Mouse (Mus musculus) cerebellum, postnatal 25 days (tissue): ENCODE data around the gene Kank2.
"Not testable (repeated sequence)": the region's sequence is repeated elsewhere in the genome, so short reads cannot be mapped to it uniquely, and the experiment has no call there.

Experiments used
- DNase-seq, 2 experiments: peaks; one replicate each; pipeline ENCODE4 v3.0.0; 2021; ENCODE audit warnings: mixed read lengths in 2 of 2

Kank2 gene

DNA sequence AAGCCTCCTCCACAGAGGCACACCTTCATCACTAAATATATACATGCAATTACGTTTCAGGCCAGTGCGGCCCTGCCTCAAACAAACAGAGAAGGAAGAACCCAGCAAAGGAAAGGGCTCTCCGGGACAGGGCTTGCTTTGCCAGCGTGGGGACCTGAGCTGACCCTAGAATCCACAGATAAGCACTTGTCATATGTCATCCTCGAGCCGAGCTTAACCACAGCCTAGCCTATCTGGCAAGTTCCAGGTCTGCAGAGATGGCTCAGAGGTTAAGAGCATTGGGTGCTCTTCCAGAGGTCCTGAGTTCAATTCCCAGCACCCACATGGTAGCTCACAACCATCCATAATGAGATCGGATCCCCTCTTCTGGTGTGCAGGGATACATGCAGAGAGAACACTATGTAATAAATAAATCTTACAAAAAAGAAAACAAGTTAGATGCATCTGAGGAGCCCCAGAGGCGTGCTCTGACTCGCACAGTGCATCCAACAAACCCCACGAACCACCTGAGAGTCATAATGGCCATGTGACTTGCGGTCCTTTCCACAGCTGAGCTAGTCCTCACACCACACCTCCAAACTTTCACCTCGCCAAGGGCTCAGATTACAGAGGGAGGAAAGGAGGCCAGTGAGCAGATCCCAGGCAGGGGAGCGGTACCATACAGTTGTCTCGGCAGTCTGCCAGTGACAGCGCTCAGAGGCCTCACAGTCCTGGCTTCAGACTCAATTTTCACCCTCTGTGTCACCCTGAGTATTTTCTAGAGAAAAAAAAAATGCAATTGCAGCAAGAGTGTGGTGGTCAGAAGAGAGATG is 16.7 kb downstream of the Kank2 start:
- DNase-seq = peak in 1 of 2 experiments; percentile 65

DNA sequence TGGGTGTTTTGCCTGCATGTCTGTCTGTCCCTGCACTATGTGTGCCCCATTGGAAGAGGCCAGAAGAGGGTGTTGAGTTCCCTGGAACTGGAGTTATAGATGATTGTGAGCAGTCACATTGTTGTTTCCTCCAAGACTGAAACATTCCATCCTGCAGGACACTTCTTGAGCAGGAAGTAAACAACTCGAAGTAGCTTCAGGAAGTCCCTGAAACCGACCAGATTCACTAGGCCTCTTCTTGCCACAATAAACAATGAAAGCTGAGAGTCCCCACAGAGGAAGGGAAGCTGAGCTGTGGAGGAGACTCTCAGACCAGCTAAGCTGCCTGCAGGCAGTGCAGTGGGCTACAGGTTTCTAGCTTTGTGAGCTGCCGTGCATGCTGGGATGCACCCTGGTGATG is 20.8 kb downstream of the Kank2 start:
- no peak for DNase-seq

DNA sequence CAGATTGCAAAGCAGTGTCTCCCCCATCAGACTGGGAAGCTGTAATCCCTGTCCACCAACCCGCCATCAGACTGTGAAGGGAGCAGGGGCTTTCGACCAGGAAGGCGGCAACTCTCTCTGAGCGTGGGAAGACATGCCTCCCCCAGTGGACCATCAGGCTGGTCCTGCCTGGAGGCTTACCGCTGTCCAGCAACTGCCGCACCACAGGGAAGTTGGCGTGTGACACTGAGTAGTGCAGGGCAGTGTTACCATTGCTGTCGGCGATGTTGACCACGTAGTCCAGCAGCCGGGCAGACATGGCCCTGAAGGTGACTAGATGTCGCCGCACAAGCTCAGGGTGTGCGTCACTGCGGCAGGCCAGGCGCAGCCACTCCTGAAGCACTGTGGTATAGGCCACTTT is 24.2 kb downstream of the Kank2 start:
- DNase-seq = no peak

DNA sequence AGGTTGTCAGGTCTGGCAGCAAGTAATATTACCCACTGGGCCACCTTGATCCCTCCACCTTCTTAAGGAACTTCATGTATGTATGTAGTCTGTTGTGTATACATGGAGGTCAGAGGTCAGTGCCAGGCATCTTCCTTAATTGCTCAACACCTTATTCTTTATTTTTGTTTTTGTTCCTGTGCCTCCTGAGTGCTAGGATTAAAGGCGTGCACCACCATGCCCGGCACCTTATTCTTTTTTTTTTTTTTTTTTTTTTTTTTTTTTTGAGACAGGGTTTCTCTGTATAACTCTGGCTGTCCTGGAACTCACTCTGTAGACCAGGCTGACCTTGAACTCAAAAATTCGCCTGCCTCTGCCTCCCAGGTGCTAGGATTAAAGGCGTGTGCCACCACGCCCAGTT is 25.1 kb downstream of the Kank2 start:
- DNase-seq = not testable (repeated sequence)

DNA sequence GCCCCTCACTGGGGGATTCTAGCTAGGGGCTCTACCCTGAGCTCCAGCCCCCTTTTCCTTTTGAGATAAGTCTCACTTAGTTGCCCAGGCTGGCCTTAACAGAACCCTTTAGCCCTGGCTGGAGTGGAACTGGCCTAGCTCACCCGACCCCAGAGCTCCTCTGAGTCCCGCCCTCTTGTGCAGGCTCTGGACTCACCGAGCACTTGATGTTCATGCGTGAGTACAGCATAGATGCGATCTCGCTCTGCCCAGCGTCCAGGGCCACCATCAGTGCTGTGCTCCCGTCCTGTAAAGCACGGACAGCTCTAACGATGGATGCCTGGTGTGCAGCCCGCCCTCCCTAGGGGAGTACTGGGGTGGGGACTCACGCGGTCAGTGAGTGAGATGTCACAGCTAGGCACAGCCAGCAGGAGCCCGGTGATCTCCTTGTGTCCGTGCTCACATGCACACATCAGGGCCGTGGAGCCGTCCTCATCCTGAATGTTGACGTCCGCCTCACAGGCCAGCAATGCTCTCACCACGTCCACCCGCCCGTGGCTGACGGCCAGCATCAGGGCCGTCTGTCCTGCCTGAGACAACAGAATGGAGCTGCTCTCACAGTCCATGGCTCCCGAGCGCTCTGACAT is 28.9 kb downstream of the Kank2 start:
- DNase-seq = peak; percentile 66 to 73

DNA sequence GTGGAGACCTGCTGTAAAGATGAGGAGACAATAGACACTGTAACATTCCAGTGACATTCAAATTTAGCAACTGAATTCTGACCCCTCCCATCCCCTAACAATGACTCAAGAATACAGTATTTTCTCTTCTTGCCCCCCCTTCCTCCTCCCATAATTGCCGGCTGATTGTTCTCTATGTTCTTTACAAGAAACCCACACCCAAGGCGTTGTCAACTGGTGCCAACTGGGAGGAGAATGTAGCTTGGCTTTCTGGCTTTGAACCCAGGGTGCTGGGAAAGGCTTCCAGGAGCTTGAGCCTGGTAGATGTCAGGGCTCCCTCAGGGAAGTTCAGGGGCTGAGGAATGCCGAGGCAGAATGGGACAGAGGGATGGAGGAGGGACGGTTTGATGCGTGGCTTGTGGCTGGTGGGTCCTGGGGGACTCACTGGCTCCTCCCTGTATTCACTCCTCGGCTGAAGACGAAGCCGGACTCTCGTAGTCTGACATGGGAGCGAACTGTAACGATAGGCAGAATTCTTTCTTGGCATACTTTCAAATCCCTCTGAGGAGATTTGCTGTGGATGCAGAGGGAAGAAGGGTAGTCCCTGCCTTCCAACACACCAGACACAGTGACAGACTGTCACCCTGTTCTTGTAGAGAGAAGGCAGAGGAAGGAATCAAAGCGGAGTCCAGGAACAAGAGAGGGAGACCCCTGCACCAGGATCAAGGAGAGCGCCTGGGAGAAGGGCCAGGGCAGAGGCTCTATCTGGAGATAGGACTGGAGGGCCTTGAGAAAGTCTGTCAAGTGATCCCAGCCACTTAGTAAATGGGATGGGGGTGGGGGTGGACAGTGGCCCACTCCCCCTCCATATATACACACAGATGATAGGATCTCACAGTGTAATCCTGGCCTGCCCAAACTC is 29.8 kb downstream of the Kank2 start:
- peak; percentile 63 to 66 for DNase-seq

DNA sequence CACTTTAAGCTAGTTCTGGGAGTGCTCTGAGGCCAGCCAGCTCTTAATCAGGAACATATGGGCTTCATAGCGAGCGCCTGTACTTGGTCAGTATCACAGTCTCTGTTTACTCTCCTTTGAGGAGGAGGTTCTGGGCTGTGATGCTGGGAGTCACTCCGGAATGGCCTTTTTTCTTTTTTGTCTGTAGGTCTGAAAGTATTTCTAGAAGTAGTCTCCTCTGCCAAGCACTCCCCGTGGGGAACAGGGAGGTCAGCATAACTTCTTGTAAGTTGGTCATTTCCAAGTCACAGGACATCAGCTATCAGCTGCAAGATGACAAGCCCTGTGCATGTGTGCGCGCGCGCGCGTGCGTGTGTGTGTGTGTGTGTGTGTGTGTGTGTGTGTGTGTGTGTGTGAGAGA is 30.6 kb downstream of the Kank2 start:
- DNase-seq = peak; percentile 76

DNA sequence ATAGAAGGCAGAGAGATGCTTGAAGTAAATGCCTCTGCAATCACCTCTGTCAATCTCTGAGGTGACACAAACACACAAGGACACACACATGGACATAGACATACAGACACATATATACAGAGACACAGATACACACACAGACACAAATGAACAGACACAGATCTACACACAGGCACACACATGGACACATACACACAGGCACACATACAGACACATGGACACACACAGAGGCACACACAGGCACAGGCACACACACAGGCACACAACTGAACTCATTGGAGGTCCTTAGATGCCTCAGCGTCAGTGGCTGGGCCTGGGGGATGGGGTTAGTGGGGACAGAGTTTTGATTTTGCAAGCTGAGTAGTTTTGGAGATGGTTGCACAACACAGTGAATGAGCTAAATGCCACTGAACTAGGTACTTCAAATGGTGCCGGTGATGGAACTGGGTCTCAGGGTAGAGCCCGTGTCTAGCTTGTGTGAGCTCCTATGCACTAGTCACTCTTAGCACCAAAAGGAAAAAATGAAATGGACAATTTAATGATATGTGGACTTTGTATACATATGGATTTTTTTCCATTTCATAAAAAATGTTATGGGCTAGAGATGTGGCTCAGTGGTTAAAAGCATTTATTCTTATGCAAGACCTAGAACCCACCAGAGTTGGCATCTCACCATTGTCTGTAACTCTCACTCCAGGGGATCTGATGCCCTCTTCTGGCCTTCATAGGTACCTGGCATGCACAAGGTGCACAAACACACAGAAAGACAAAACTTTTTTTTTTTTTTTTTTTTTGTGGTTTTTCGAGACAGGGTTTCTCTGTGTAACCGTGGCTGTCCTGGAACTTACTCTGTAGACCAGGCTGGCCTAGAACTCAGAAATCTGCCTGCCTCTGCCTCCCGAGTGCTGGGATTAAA is 34.2 kb downstream of the Kank2 start:
- no peak for DNase-seq

DNA sequence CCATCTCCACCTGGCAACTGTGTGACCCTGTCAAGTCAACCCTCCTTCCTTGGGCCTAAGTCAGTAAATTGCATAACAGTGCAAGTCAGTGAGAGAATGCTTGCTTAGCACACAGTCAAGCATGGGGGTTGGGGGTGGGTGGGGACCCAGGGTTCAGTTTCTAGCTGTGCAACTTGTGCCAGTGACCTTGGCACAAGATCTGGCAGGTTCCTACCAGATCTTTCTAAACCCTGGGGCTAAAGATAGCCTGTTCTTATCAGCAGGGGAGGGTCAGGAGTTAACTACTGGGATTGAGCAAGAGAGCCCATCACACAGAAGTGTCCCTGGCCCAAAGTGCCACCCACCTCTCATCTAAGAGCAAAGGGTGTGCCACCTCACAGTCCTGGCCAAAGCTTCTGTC is 36.4 kb downstream of the Kank2 start:
- no peak for DNase-seq

DNA sequence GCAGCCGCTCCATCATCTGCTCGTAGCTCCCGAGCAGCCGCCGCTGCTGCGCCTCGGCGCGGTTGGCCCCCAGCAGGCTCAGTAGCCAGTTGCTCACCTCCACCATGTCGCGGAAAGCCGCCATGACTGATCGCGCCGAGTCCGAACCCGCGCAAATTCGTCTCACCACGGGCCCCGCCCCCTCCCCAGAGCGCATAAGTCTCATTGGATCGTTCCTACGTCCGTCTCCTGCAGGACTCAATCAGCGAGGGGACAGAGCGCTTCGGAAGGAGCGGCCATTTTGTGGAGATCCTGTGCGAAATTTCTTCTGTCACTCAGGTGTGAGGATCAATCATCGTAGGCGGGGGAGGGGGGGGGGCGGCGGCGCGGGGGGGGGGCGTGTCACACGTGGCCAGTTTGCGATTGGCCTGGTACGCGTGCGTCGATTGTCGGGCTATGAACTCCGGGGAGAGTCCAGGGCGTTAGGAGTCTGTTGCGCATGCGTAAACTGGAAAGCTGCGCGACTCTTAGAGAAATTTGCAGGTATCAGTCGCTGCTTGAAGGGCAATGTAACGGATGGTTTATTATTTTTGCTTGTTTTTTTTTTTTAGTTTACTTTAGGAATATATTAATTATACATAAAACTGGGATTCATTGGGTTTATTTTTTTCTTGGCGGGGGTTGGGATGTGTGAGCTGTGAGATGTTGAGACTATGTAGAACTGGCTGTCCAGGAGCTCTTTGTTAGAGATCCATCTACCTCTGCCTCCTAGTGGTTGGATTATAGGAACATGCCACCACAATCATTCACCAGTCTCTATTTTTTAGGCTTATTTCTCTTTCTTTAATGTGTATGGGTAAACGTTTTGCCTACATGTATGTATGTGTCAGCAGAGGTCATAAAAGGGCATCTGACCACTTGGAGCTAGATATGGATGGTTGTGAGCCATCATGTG is 38.1 kb downstream of the Kank2 start, which contains the start of gene Spc24:
Gene Spc24, minus strand, starts transcription at position 149 of the 934 bp plus-strand sequence.
- peak; percentile 96 to 97 for DNase-seq

DNA sequence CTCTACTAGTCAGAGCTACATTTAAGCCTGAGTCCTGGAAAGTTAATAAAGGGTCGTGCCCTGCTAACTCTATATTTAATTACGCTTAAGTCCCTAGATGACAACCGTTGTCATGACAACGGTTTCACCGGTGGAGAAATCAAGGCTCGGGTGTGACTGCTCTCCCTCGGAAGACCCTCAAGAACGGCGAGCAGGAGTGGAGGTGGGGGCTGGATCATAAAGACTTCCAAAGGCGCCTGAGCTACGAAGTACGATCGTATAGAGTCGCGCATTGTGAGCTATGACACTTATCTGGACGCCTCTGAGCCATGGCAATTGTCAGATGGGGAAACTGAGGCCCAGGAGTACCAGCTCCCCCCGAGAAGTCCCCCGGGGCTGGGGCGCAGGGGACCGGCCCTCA is 38.8 kb downstream of the Kank2 start:
- DNase-seq = no peak

DNA sequence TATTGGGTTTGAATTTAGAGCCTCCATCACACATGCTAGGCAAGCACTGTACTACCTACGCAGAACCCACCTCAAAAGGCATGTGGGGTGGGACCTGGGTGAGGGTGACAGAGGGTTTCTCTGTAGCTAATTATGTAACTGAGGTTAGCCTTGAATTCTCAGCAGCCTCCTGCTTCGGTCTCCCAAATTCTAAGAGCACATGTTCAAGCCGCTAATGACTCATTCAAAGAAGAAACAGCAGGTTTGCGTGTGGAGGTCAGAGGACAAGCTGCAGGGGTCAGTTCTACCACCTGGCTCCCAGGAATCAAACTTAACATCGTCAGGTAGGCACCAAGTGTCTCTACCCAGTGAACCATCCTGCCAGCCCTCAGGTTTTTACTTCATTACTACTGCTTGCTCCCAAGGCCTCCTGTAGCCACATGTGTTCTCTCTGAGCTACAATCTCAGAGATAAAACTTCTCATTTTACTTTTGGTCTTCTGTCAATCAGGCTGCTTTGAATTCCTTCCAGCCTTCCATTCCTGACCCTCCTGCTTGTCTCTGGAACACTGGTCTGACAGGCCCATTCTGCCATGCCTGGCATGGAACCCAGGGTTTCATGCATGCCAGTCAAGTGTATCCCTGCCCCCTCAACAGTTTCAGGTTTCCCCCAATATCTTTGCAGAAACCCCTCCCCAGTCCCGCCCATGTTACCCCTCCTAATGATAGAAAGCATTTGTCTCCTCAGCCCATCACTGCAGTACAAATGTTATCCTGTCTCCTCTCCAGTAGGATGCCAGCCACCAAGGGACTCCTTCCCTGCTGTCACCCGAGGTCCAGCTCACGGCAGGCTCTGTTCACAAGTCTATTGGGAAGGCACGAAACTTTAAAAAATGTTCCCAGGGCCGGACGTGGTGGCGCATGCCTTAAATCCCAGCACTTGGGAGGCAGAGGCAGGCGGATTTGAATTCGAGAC is 39.7 kb downstream of the Kank2 start:
- no peak for DNase-seq

DNA sequence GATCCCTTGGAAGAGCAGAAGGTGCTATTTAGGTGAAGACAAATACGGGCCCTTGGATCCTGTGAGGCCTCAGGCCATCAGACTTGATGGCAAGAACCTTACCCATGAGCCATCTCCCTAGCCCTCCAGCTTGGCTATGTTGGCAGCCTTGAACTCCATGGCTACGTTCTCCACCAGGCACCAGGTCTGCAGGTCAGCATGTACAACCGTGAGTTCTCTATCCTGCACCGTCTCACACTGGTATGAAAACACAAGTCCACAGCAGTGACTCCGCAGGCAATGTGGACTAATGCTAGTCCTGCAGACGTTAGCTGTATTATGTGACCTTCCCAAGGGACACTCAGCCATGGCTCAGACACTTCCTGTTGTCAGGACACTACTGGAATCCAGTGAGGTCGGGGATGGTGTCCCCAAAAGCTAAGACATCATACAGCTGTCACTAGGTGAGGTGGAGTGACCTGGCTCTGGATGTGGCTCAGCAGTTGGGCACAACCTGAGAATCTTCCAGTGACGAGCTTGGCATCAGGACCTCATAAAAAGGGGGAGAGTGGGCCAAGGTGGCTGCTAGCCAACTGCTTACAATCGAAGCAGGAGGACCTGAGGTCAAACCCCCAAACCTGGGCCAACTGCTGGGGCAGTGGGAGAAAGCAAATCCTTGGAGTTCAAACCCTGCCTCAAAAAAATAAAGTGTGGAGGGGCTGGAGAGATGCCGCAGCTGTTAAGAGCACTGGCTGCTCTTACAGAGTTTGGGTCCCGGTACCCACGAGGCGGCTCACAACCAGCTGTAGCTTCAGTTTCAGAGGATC is 43.8 kb downstream of the Kank2 start:
- DNase-seq = no peak

DNA sequence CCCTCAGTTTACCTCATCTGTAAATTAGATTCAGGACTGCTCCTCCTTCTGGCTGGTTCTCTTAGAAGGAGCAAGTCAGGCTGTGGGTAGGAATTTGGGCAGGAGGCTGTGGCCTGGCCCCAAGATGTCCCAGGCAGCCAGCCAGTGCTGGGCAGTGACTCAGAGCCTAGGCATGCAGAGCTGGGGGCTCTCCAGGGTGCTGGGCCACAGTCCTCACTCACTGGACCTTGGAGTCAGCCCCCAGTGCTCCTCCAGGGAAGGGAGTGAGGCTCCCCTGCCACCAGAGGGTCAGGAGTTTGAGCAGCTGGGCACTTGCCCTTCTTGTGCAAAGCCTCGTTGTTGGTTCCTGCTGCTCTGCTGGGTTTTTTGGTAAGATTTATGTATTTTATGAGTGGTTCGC is 44.5 kb downstream of the Kank2 start:
- DNase-seq = peak; percentile 86 to 90

DNA sequence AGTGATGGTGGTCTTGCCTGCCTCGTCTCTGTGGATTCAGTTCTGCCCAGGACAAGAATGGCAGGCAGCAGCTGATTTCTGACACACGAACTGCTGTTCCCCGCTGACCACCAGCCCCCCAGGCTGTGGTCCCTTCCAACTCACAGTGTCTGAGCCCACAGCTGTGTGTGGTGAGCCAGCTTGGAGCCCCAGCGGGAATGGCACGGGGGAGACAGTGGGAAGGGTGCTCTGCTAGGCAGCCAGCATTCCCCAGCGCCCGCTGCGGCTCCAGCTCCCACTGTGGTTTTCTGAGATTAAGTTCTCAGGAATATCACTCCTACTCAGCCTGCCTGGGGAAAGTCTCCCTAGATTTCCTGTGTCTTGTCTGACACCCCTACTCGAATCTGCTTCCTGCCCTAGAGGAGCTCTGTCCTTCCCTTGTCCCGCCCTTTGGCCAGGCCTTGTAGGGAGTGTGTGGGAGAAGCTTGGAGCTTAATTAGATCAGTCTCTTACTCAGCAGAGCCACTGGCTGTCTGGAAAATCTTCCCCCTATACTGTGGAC is 46.2 kb downstream of the Kank2 start:
- peak in 1 of 2 experiments; percentile 42 for DNase-seq

DNA sequence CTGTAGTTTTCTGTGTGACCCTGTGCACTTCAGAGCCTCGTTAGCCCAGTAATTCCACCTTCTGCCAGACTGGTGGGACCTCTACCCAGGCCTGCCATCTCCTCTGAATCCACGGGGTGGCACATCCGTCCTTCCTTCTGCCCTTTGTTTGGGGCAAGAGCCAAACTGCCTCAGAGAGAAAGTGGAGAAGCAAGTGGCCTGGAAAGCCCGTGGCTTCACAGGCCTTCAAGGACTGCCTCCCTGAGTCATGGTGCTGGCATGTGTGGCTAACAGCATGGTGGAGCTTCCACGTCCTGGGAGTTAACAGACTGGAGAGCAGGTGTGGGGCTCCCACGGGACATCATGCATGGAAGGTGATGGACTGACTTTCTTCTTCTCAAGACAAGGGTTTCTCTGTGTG is 47.2 kb downstream of the Kank2 start:
- peak; percentile 52 to 67 for DNase-seq

DNA sequence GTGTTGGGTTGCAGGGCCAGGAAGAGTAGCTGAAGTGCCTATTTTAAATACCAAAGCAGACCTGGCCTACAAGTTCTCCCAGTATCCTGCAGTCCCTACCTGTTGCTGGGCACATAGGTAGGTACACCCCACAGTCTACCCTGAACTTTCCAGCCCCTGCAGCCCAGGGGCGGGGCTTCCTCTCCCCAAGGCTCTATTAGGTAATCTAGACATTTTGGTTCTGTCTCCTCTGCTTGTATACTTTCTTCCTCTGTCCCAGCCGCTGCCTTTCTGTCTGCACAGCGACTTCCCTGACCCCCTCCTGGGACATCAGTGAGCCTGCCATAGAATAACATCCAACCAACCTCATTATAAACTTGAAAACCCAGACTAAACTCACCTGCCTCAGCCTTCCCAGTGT is 48.2 kb downstream of the Kank2 start:
- no peak for DNase-seq

DNA sequence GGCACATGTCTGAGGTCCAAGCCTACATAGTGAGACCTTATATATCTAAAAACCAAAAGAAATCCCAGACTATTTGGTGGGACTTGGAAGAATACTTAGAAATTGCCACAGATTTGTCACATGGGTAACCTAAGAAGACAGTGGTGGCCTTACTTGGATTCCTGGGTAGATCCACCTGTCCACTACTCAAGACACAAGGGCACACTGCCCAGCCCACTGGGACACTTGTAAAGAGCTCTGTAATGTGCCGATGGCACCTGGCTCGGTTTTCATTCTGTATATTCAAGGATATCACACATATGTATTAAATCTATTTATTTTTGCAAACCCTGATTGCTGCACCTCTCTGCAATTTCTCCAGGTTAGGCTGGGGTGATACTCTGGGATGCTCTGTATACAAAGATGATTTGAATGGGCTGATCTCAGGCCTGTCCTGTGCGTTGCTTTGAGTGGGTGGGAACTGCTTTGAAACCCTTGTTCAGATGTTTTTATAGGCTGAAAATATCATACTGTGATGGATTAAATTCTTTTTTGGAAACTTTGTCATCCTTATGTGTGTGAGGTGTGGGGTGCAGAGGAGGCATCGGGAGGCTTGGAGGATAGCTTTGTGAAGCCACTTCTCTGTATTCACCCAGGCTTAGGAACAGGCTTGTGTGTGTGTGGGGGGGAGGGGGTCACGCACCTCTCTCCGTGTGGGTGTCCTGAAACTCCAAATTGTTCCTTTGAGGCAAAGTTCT is 49.0 kb downstream of the Kank2 start:
- peak; percentile 44 to 62 for DNase-seq
